Mouse (Mus musculus) layer of hippocampus, adult 18-20 months (tissue): ENCODE measurements around the gene Adam19. TPM values are rescaled to one million over a fixed set of nuclear protein-coding genes. Genes with fewer than 3 reads are reported as not detected.

Experiments
- DNase-seq, 2 experiments: peaks; one replicate each; pipeline ENCODE4 v3.0.0; 2022; ENCODE audit warnings: low spot score in 2 of 2
- total RNA-seq, 2 experiments: library from RNA; stranded (reverse); gene quantifications; 2 replicates each; pipeline ENCODE4 v1.2.3; 2021

Adam19 gene
- total RNA-seq, 2 experiments from 2014 or later: 10.5 to 10.9 TPM

DNA sequence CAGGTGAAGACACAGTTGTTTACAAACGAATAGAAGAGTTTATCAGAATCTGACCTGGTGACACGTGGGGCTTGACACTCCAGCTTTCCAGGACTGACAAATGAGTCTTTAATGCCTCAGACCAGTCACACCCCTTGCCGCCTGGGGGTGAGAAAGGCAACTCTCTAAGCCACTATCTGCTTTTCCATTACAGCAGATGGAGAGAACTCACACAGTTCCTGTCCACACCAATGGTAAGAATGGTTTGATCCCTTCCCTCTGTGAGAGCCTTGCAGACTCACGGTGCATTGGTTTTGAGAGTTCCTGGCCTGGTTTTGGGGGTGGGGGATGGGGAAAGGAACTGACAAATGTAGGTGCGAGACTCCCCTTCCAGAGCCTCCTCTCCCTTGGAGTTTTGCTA lies 1.5 kb upstream of the Adam19 start:
- DNase-seq: no peak

DNA sequence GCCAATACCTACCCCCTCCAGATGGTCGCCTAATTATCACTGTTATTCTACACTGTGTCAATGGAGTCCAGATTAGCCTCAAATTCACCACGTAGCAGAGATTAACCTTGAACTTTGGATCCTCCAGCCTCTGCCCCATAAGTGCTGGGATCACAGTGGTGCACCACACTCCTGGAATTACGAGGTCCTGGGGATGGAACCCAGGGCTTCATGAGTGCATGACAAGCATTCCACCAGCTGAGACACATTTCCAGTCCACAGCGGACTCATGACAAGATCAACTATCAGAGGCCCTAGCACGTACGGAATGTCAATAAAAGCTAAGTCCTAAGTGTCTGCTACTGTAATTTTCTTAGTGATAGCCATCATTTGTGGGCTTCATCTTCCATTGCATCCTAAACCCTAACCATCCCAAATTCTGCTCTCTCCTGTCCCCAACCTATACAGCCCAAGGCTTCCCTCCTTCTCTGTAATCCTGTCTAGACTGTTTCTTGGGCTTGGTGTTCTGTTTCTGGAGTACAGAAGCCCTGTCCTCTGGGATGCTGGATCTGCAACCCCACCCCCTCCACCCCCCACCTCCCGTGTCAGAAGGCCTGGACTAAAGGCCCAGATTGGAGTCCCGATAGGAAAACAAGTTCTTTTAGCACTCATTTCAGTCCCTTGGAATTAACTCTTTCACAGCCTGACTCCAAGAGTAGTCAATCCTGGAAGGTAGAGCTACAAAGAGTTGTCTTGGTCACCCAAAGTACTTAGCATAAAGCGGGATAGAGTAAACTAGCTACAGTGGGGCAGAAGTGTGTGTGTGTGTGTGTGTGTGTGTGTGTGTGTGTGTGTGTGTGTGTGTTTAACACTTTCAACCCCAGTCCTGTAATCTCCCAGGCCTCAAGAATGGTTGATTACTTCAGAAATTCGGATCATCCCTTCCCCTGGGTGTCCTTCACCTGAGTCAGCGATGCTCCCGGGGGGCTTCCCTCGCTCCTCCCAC lies 589 bp upstream of the Adam19 start:
- no peak for DNase-seq

DNA sequence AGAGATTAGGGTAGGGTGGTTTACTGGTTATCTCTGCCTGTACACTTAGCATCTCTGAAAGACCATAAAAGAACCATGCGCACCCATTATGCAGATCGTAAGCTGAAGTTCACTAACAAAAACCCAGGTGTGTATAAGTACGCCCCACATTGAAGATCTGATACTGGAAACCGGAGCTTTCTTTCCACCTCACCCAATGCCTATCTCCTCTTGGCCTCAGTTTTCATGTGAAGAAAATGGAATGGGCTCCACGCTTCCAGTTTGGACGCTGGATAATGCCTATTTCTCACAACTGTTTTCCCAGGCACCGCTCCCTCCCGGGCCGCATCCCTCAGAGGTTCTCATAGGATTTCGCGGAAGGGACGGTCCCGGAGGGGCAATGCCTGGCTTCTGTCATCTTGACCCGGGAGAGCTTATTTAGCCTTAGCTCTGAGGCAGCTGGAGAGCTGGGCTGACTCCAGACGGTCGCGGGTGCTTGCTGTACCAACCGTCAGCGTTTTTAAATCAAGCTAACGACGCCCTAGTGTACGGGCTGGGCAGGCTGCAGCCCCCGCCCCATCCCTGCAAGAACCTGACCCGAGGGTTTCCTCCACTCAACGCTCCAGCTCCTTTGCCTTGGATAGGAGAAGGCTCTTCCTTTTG lies 1.1 kb downstream of the Adam19 start:
- DNase-seq: no peak

DNA sequence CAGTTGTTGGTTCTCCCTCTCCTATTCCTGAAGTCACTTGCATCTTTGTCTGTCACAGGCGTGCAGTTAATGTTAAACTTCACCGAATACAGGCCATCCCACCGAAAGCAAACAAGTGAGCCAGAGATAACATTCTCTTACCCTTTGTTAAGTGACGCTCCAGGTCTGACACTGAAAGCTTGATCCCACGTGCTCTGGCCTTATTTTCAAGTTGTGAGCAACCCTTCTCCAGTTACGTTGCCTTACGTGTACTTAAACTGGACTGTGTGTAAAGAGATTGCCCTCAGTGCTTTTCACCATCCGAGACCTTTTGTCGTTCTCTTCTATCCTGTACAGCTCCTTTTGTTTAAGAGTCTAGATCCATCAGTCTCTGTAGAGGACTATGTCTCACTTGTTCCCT lies 2.2 kb downstream of the Adam19 start:
- no peak for DNase-seq

DNA sequence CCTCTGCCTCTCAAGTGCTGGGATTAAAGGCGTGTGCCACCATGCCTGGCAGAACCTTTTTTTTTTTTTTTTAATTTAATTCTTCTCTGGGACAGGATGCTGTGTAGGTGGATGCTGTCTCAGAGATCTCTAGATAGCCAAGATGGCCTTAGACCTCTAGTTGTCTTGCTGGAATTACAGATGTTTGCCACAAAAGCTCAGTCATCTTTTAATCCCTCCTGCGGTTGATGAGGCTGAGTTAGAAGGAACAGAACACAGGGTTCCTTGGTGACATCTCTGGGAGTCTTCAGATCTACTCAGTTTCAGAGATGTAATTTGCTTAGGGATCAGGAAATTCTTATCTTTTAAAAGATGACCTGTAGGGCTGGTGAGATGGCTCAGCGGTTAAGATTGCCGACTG lies 3.1 kb downstream of the Adam19 start:
- DNase-seq: no peak

DNA sequence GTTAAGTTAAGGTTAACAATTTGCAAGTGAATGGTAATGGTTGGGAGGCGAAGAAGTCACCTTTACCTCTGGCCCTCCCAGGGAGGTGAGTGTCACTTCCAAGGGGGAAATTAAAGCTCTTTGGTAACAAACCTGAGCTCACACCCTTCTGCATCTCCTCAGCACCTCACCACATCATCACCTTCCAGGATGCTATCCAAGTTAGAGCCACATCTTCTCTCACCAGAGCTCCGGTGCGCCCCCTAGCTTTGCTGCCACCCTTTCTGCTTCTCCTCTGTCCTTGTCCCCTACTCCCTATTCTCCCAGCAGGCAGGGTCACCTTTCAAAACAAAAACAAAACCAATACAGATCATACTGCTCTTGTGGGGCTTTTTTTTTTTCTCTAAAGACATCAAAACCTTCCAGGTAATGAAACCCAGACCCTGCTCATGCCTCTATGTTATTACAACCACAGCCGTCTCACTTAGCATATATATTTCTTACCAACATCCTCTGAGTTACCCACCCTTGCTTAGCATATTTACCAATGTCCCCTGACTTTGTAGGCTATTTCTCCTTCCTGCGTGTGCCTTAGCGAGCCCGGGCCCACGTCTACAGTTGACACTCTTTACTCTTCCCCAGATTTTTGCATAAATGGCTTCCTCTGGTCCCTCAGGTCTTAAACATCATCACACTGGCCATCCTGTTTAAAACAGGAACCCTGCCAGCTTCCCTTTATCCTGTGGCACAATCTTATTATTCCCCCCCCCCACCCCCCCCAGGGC lies 4.3 kb downstream of the Adam19 start:
- DNase-seq: no peak

DNA sequence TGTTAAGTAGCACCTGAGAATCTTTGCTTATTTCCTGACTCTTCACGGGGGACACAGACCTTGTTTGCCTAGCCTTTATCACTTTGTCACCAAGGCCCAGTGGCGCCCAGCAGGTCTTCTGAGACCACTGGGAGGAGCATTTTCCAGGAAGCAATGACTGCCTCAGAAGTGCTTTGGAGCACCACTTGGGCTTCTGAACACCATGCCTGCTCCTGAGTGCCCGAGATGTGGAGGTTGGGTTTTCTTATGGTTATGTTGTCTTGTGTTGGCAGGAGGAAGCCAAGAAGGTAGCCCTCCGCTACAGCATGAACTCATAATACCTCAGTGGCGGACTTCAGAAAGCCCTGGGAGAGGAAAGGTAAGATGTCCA lies 4.8 kb downstream of the Adam19 start:
- DNase-seq: no peak

DNA sequence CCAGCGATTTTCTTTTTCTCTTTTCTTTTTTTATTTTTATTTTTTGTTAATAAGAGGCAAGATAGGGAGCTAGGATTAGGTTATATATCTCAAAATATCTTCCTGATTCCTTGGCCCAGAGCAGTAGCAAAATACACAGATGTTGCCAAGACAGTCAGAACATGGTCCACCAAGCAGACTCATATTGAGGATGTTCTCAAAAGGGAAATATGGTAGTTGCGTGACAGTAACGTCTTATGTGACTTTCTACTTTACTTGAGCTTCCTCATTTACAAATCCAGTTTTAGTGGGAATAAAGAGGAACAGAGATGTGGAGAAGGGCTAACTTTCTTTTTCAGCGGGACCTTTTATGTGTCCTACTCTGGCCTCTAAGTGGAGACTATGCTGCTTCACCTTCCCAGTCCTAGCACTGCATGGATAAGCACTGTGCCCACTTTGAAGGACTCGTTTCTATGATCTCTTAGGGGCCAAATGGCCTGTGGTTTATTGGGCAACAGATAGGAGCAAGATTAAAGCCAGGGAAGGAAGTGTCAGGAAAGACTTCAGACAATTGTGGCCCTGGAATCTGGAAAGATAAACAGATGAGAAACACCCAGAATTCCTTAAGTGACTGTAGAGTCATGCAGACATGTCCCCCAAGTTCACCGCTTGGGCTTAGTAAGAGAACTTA lies 6.1 kb downstream of the Adam19 start:
- no peak for DNase-seq

DNA sequence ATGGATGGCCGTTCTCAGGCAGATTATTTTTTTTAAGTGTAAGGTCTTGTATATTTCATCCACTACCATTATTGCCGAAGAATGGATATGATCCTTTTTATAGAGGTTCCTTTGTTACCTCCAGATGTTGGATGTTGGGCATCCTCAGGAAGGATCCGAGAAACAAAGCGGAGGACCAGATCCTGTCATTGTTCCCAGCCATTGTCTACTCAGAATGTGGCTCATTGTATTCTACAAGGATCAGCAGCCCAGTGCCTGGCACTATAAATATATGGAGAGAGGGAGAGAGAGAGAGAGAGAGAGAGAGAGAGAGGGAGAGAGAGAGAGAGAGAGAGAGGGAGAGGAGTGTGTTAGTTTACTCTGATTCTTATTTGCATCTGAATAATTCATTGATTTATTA lies 6.8 kb downstream of the Adam19 start:
- DNase-seq: no peak

DNA sequence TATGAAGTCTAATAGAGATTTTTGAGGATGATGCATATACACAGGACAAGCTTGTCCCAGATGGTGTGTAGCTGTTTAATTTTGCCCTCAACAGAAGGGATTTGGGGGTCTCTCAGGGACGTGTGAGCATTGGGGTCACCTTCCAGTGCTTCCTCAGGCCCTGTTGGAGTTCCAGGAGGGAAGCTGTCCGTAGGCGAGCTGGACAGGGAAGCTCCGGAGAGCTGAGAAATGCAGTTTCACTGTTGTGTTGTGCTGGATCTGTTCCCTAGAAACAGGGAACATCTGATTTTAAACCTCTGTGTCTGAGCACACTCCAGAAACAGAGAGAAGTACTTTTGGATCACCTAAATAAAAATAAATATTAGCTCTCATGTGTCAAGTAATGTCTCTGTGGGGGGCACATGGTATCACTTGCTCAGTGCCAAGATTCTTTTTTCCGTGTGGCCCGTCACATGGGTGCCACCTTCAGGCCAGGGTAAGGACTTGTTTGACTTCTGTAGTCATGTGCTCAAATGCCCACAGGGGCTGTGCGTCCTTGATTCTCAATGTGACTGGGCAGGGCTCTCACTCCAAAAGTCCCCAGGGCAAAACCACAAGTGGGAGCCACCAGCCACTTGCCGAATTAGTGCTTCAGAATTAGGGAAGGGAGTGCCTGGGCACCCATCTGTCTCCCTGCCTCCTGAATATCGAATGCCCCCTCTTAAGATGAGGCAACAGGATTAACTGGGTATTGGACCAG lies 7.4 kb downstream of the Adam19 start:
- DNase-seq: no peak

DNA sequence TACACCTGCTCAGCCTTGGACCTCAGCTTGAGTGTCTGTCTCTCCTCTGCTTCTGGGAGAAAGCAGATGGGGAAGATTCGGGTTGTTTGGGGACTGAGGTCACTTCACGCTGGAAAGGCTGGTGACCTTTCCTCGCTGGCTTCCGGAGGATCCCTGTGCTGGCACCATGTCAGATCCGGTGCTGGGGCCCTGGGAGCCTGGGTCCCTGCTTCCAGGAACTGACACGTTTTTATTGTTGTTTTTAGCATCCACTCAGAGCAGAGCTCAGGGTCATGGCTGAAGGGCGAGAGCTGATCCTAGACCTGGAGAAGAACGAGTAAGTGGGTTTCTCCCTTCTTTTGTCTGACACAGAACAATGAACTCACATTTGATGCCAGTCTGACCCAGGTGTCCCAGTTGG lies 9.0 kb downstream of the Adam19 start:
- no peak for DNase-seq

DNA sequence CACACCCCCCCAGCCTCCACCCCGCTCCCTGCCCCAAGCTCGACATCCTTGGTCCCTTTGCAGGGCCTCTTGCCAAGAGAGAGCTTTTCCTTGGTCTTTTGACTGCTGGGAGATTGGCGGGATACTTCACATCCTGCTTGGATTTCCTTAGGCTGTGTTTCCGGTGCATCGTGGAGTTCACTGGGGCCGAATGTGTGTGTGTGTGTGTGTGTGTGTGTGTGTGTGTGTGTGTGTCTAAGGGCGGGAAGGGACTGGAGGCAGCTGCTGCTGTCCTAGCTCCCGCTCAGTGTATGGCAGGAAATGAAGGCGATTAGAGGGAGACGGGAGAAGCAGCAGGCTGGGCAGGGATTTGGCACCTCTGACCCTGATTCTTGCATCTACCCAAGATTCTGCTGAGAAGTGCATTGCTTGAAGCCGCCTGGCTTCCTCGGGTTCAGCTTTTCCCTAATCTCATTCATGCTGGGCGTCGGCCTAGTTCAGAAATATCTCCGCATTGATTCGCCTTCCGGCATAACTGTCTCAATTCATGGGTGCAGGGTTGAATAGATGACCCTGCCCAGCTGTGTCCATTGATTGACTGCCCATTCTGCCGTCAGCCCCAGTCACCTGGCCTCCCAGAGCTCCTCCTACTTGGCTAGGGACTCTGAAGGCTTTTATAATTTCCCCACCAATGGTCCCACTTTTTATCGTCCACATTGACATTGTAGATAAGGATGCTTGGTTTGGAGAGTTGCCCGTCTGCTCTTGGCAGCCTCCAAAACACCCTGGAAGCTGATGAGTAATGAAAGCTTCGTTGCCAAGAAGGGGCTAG lies 9.6 kb downstream of the Adam19 start:
- DNase-seq: peak in 1 of 2 experiments; percentile 38

DNA sequence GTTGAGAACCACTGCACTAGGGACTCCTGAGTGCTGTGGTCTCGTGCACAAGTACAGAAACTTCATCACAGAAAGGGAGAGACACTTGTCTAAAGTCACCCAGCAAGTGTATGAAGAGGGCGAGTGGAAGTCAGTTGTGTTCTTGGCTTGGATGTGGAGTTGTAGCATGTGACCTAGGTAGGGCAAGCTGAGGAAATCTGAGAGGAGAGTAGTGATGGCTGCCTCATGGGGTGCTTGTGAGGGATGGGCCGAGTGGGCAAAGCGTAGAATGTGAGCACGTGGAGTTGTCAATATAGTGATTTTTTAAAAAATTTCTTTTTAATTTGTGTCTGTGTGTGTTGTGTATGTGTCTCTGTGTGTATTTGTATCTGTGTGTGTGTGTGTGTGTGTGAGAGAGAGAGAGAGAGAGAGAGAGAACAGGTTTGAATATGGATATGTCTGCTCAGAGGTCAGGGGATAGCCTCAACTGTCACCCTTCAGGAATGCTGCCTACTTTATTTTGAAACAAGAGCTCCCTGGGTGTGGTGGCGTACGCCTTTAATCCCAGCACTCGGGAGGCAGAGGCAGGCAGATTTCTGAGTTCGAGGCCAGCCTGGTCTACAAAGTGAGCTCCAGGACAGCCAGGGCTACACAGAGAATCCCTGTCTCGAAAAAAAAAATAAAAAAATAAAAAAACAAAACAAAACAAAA lies 11.7 kb downstream of the Adam19 start:
- DNase-seq: no peak

DNA sequence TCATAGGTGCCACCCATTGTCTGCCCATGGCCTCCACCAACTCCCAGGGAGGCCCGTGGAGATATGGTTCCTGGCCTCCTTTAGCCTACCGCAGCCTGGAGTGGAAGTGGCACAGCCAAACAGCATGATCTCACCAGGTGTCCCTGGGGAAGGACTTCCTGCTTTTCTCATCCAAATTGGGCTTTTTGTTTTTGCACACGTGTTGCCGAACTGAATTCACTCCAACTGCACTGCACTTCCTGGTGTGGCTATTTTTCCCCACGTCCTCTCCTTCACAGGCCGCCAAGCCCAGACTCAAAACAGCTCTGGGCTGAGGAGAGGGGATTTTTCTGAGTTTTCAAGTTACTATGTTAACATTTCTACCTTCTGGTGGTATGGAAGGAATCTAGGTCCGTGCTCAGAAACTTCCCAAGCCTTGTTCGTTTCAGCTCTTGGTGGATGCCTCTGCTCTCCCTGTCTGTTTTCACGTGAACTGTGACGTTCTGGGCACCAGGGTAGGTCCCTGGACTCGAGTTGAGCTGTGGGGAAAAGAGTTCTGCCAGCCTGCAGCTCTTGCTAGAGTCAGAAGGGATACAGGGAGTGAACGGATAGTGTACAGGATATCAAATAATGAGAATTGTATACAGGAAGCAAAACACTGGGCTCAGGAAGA lies 13.1 kb downstream of the Adam19 start:
- DNase-seq: no peak

DNA sequence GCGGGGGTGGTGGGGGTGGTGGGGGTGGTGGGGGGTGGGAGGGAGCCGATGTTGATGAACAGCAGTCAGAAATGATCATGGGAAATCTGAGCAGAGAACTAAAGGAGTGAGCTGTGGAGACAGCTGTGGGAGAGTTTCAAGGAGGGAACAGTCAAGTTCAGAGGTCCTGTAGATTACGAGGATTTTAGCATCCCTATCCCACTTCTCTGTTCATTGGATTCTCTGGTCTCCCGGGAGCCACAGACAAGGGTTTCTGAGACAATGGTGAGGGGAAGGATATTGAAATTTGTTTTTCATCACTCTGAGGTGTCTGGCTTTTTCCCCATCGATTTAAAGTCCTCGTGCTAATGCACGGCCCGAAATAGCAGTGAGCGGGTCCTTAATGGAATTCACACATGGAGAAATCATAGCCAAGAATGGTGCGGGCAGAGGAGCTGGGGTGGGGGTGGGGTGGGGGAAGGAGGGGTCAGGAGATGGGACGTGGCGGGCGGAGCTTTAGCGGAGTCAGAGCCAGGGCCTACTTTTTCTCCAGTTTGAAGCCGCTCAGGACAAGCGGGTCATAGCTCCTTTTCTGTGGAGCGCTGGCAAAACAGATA lies 13.7 kb downstream of the Adam19 start:
- no peak for DNase-seq

DNA sequence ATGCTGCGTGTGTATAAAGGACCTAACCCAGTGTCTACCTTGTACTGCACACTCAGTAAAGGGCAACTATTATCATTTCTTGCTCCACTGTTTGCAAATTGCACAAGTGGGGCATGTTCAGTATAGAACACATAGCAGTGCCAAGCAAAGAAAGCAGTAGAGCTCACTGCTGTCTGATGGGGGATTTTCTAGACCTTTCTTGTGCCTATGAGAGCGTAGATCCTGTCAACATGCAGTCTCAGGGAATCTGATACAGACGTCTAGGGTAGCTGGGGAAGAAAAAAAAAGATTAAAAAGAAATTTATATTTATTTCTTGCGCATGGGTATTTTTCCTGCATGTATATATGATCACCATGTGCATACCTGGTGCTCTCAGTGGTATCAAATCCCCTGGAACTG lies 14.4 kb downstream of the Adam19 start:
- DNase-seq: no peak

DNA sequence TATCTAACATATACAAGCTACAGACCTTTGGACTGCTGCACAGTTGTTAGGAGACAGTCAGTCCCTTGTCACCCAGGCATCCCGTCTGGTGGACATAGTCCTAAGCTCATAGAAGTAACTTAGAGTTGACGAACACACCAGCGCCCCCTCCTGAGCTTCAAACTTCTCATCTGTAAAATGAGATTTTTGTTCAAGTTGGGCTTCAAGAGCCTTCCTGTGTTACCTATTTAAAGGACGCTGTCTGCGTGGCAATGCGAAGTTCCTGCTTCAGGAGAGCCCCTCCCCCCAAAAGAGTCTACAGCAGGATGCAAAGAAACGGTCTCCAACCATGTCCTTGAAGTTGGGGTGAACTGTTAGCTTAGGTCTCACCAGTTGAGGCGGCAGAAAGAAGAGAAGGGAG lies 15.0 kb downstream of the Adam19 start:
- no peak for DNase-seq

DNA sequence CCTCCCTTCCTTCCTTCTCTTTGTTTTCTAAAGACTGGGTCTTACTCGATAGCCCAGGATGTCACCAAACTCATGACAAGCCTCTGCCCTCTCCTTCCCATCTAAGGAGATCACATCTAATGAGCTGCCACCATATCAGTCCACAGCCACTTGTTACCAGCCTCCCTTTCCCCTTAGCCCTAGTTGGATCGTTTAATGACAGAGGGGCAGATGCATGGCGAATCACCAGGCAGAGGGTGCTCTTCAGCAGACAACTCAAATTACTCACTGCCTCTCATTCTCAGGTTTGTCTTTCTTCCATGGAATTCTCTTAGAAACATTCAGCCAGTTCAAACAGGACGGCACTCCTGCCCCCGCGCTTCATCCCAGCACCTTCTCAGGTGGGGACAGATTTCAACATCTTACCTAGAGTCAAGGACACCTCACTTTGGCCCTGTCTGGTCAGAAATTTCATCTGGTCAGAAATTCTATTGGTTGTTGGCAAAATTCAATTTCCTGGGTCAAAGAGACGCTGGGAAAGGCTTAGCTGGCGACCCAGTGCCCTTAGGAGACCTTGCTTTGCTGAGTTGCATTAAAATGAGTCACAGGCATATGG lies 16.8 kb downstream of the Adam19 start:
- DNase-seq: no peak
